Mouse (Mus musculus) forebrain, embryonic 14.5 days (tissue): Measurements from ENCODE around the gene Cstad. TPM values are rescaled to one million over a fixed set of nuclear protein-coding genes. Genes with fewer than 3 reads are reported as not detected.

ENCODE experiments used
- ATAC-seq: fragments of 200-750 bp; cut with Nextera tagmentation; 2 replicates; pipeline ENCODE4 v1.8.0; 2017; ENCODE audit warnings: mild to moderate bottlenecking, moderate library complexity
- DNase-seq: peaks from one replicate; pipeline ENCODE4 v3.0.0-alpha.2; 2015; ENCODE audit warnings: low spot score
- H3K27ac ChIP-seq: fragments of 300-500 bp; sonication (generic); 2 replicates; pipeline ENCODE4 v1.5.1; 2014; ENCODE audit warnings: low read depth, mild to moderate bottlenecking, control low read depth, low read length, moderate library complexity
- H3K27me3 ChIP-seq: fragments of 300-500 bp; sonication (generic); replicated peaks from 2 replicates; pipeline ENCODE4 v1.6.1; 2014; ENCODE audit warnings: low read length, control low read depth, mixed read lengths; ENCODE audit not compliant: control insufficient read depth, insufficient read depth
- H3K36me3 ChIP-seq: fragments of 300-500 bp; sonication (generic); 2 replicates; pipeline ENCODE4 v1.6.1; 2014; ENCODE audit warnings: low read length, control low read depth; ENCODE audit not compliant: control insufficient read depth, insufficient read depth
- H3K4me1 ChIP-seq: fragments of 300-500 bp; sonication (generic); 2 replicates; pipeline ENCODE4 v1.6.1; 2014; ENCODE audit warnings: antibody characterized with exemption, low read length, control low read depth; ENCODE audit not compliant: control insufficient read depth, insufficient read depth
- H3K4me2 ChIP-seq: fragments of 300-500 bp; sonication (generic); 2 replicates; pipeline ENCODE4 v1.6.1; 2014; ENCODE audit warnings: mild to moderate bottlenecking, control low read depth, low read length
- H3K4me3 ChIP-seq: fragments of 300-500 bp; sonication (generic); 2 replicates; pipeline ENCODE4 v1.5.1; 2014; ENCODE audit warnings: low read depth, low read length, control low read depth
- H3K9ac ChIP-seq: fragments of 300-500 bp; sonication (generic); 2 replicates; pipeline ENCODE4 v1.6.1; 2014; ENCODE audit warnings: mild to moderate bottlenecking, low read length, control low read depth, moderate library complexity
- H3K9me3 ChIP-seq: fragments of 300-500 bp; sonication (generic); replicated peaks from 2 replicates; pipeline ENCODE4 v1.6.1; 2016; ENCODE audit warnings: low read length, control low read depth, mixed read lengths; ENCODE audit not compliant: control insufficient read depth
- WGBS: fragments of 180-500 bp; shearing (Covaris S2); extraction: QIAGEN DNeasy Blood & Tissue Kit; methylation state at CpG from one replicate; pipeline ENCODE4 v1.1.7; 2014; 5-methylcytosine and 5-hydroxymethylcytosine counted together
- polyA plus RNA-seq: library from polyadenylated mRNA; unstranded; fragments of >200 nt; fragmentation: Nextera tagmentation; extraction: Ambion mirVana; gene quantifications from 2 replicates; pipeline ENCODE4 v1.2.1, GENCODE M21; 2014

The Cstad gene
- polyA plus RNA-seq, 1 experiment from 2014 or later = 1.2 TPM

DNA sequence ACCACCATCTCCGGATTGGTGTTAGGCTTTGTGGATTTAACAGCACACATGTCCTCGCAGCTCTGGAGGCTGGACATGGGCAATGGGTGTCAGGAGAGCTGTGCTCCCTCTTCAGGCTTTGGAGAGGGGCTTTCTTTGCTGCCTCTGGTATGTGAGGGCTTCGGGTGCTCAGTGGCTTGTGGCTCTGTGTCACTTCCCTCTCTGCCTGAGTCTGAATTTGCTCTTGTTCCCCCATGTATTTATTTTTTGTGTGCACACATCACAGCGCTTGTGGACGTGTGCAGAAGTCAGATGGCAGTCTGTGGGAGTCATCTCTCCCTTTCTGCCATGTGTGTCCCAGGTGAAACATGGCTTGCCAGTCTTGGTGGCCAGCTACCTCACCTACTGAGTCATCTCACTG lies 60.9 kb downstream of the Cstad start:
- WGBS = 87% methylated on average over 5 of the region's 5 CpGs
- DNase-seq = no peak
- H3K27ac ChIP-seq = no peak overlapping the region
- no peaks in the 10 kb centered on the region for H3K27me3 ChIP-seq
- H3K4me1 ChIP-seq = peaks cover 59% of the 10 kb centered on the region
- no peaks in the 10 kb centered on the region for H3K9me3 ChIP-seq
- H3K4me3 ChIP-seq = no peak overlapping the region
- H3K4me2 ChIP-seq = no peak overlapping the region
- no peak overlapping the region for H3K9ac ChIP-seq
- no peaks in the 10 kb centered on the region for H3K36me3 ChIP-seq
- no peak for ATAC-seq

DNA sequence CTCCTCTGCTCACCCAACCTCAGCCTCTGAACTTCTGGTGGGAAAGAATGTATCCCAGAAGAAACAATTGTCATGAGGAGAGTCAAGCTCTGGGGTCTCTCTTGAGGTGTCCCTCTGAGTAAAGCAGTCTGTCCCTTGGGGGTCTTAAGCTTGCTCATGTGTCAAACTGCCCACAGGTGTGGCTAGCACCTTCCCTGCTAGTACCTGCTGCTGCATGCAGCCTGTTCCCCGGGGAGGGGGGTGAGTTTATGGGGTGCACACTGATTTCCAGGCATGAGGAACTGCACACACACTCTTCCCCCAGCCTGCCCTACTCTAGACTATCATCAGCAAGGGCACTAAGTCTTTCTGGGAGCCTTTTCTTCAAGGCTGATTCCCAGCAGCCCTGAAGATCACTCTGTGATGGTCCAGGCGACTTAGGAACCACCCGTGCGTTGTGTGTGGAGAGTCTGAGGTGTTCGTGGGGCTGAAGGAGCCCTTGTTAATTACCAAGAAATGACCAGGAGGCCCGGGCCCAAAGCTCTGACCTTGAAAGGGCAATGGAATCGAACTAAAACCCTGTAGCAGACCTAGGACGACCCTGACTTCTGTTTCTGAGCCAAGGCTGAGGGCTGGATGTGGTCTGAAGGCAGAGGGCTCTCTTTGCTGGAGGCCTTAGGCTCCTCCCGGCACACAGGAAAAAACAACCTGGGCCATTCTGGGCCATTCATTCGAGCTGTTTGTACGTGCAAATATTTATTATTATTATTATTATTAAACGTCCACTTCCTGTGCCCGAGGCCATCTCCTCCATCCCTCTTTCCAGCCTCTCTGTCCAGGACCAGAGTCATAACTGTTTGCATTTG lies 62.1 kb downstream of the Cstad start:
- WGBS = 53% methylated on average over 13 of the region's 13 CpGs
- Histone ChIP-seq H3K9me3 (no peaks in the 10 kb centered on the region), H3K27me3 (no peaks in the 10 kb centered on the region), H3K27ac (peak overlapping the region; percentile 99), H3K4me1 (peaks cover 69% of the 10 kb centered on the region), H3K9ac (no peak overlapping the region), H3K36me3 (no peaks in the 10 kb centered on the region), H3K4me3 (no peak overlapping the region), H3K4me2 (no peak overlapping the region)
- ATAC-seq (no peak), DNase-seq (no peak)

DNA sequence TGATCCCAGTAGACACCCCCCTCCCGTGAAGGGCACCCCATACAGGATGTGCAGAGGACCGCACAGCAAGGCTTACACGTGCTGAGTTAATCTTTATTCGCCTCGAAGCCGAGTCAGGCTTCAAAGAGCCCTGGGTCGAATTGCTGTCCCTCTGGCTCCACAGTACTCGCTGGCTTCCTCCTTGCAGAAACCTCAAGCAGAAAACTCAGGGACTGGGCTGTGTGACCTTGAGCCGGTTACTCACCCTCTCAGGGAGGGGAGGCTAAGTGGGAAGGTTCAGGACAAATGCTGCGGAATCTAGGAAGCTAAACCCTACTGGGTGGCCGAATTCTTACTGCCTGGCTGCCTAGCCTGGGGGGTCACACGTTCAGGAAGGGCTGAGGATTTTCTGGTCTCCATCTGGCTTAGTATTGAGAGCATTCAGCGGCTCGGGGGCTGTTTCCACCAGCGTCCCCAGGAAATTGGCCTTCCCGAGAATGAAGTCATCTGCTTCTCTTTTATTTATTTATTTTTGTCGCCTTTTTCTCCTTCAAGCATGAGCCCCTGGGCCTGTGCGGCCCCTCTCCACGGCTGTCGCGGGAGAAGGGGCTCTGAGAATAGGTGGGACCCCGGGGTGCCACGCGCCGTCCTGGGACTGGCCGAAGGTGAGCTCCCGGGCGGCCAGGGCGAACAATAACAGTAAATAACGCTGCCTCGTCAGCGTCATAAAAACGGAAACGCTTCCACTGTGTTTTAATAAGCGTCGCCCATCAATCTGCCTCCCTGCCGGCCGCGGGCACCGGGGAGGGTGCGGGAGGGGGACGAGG lies 63.0 kb downstream of the Cstad start:
- Histone ChIP-seq H3K36me3 (no peaks in the 10 kb centered on the region), H3K4me3 (peak overlapping the region; percentile 29), H3K9ac (peak overlapping the region; percentile 61), H3K4me2 (peak overlapping the region; percentile 72), H3K27me3 (no peaks in the 10 kb centered on the region), H3K9me3 (no peaks in the 10 kb centered on the region), H3K27ac (peak overlapping the region; percentile 99), H3K4me1 (peaks cover 60% of the 10 kb centered on the region)
- 1% methylated on average over 42 of the region's 42 CpGs for WGBS
- peak; percentile 76 for DNase-seq
- ATAC-seq = peak; percentile 50

DNA sequence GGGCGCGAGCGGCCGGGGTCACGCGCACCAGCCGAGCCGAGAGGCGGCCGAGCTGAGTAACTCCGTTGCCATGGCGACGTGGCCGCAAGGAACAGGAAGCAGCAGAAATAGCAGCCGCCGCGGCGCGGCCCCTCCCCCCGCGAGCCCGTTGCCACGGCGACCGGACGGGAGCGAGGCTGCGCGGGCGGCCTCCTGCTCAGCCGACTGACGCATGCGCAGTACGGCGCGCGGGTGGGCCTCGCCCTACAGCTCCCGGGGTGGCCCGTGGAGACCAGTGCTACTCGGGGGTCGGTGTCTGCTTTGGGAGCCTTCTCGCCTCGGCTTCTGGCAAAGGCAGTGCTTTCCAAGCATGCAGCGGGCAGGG lies 63.6 kb downstream of the Cstad start:
- ATAC-seq = peak; percentile 86
- peak; percentile 99 for DNase-seq
- no peaks in the 10 kb centered on the region for H3K36me3 ChIP-seq
- under 1% methylated on average over 35 of the region's 45 CpGs for WGBS
- no peaks in the 10 kb centered on the region for H3K9me3 ChIP-seq
- peaks cover 58% of the 10 kb centered on the region for H3K4me1 ChIP-seq
- peak overlapping the region; percentile 66 for H3K9ac ChIP-seq
- H3K27ac ChIP-seq = peak overlapping the region; percentile 99
- H3K4me2 ChIP-seq = peak overlapping the region; percentile 72
- H3K27me3 ChIP-seq = no peaks in the 10 kb centered on the region
- H3K4me3 ChIP-seq = peak overlapping the region; percentile 29

Other genes with a start within 250 kb of the Cstad start
- 106 and 123 TPM in 2 replicates for gene Sh3glb2, start 235.7 kb upstream of the Cstad start, polyA plus RNA-seq
- gene Miga2, start 230.8 kb upstream of the Cstad start, polyA plus RNA-seq = 18.7 and 23.7 TPM in 2 replicates
- gene Dolpp1, start 202.8 kb upstream of the Cstad start, polyA plus RNA-seq = 48.1 and 57.8 TPM in 2 replicates
- 26.8 and 31.9 TPM in 2 replicates for gene Crat, start 179.2 kb upstream of the Cstad start, polyA plus RNA-seq
- 66.6 and 88.4 TPM in 2 replicates for gene Ptpa, start 179.0 kb upstream of the Cstad start, polyA plus RNA-seq
- 3.0 and 3.6 TPM in 2 replicates for gene Ier5l, start 120.8 kb upstream of the Cstad start, polyA plus RNA-seq
- gene 1700001O22Rik, start 208.6 kb downstream of the Cstad start, polyA plus RNA-seq = 2.4 and 2.7 TPM in 2 replicates
- gene Ntmt1, start 212.8 kb downstream of the Cstad start, polyA plus RNA-seq = 128 and 139 TPM in 2 replicates
- gene Asb6, start 235.3 kb downstream of the Cstad start, polyA plus RNA-seq = 35.9 and 39.9 TPM in 2 replicates
- gene Prrx2, start 239.9 kb downstream of the Cstad start, polyA plus RNA-seq = 2.9 and 3.0 TPM in 2 replicates